Mouse (Mus musculus): ENCODE measurements at regions not wholly inside any gene's neighbourhood (a gene's known extent, or its start where the extent isn't known, plus 50 kb on each side); places are given as distances from the start of the nearest gene placed in this dataset.

DNA sequence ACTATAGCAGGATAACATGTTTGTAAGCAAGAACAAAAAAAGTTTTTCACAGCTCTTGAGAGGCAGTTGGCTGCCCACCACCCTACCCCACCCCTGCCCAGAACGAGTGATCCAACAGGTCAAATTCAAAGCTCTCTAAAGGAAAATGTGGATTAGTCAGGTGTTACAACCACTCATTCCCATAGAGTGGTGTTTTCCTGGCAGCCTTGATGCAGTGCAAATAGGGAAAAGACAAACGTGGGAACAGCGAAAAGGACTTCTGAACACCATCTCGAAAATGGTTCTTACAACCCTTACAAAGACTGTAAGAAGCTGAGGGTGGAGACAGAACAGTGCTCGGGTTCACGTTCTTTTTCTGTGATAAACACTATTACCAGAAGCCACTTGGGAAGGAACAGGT is 523.8 kb downstream of the Gja1 start:
- TF ChIP-seq CTCF (IDR thresholded peaks at IDR 0.05; ENCODE audit: borderline replicate concordance, insufficient read depth, low read depth, low read length) (no peak), POLR2A (IDR thresholded peaks at IDR 0.05; ENCODE audit: borderline replicate concordance, insufficient read depth, low read length) (no peak)

Measured in cerebellum, adult 2 months (tissue).